Mouse (Mus musculus) CH12.LX (cell line): ENCODE data around the gene Atrnl1.
A peak's percentile ranks its signal among the peaks of the same experiment; 100 is the strongest.

Source experiments
- CHD1 ChIP-seq: IDR thresholded peaks from 2 replicates; pipeline ENCODE4 v1.6.1; 2012; ENCODE audit warnings: low read depth, low read length, improper control_type of control experiment, inconsistent platforms
- CTCF ChIP-seq, 2 experiments: IDR thresholded peaks in 1 of 2; conservative IDR thresholded peaks in 1 of 2; 2 replicates each; pipeline ENCODE4 v1.5.1; 2011 to 2012; ENCODE audit warnings: low read depth in 2 of 2, low read length in 2 of 2, improper control_type of control experiment in 1 of 2, inconsistent platforms in 1 of 2, mild to moderate bottlenecking in 1 of 2, moderate library complexity in 1 of 2
- E2F4 ChIP-seq: IDR thresholded peaks from 2 replicates; pipeline ENCODE4 v1.6.1; 2011; ENCODE audit warnings: low read depth, low read length, improper control_type of control experiment; ENCODE audit not compliant: insufficient replicate concordance
- EP300 ChIP-seq: IDR thresholded peaks from 2 replicates; pipeline ENCODE4 v1.6.1; 2011; ENCODE audit warnings: low read length, improper control_type of control experiment
- MXI1 ChIP-seq: IDR thresholded peaks from 2 replicates; pipeline ENCODE4 v1.6.1; 2011; ENCODE audit warnings: mild to moderate bottlenecking, low read depth, low read length, improper control_type of control experiment
- POLR2A ChIP-seq: IDR thresholded peaks from 2 replicates; pipeline ENCODE4 v1.6.1; 2011; ENCODE audit warnings: low read depth, mild to moderate bottlenecking, improper control_type of control experiment, low read length

GRCm38 (mm10) chr19:57642980-57643379 is 32.1 kb downstream of the Atrnl1 start:
- TF ChIP-seq POLR2A (no peak), CTCF (conservative IDR thresholded peaks at IDR 0.05 in 1 of 2, IDR thresholded peaks at IDR 0.05 in 1 of 2; ENCODE audit: low read depth in 2 of 2, low read length in 2 of 2) (peak in 1 of 2 experiments; percentile 79; a peak in 2 of 4 replicates), CHD1 (no peak), EP300 (no peak), E2F4 (0 out of 2 replicates have a peak, but pooled peaks have one; percentile 66), MXI1 (no peak)
